Mouse (Mus musculus): ENCODE results near the gene Frmpd1. TPM values are rescaled to one million over a fixed set of nuclear protein-coding genes. Genes with fewer than 3 reads are reported as not detected.

Gene Frmpd1
- polyA plus RNA-seq (2012; rRNA removed): 0.38 and 0.41 TPM in 2 replicates

DNA sequence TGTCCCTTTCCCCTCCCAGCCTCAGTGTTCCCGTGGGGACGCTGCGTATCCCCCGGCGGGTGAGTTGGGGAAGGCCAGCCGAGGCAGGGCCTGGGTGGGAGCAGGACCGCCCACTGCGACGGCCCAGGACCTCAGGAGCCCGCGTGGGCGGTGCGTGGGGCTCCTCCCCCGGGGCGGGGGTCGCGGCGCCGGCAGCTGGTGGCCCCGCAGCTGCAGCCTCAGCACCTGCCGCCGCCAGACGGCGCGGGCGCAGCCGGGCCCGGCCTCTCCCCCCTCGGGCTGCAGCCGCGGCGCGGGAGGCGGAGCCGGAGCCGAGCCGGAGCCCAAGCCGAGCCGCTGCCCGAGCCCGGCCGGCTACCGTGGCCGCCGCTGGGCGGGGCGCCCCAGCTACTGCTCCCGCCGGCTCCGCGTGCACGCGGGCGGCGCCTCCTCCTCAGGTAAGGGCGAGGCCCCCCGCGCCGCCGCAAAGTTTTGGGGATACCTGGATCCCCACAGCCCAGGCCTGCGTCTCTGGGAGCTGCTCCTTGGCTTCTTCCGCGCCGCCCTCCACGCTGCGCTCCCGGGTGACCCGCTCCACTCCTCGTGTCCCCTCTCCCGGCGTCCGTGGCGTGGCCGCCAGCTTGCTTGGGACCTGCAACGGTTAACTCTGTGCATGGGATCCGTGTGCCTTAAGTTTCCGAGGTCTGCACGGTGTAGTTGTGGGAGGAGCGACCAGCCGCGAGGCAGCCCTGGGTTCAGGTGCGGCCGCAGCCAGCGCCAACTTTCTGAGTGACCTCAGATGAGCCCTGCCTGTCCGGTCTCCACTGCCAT lies at the start of gene Frmpd1:
Gene Frmpd1, plus strand, starts transcription at position 355 of the 810 bp plus-strand sequence.
- DNase-seq (ENCODE audit: low read depth, low spot score): peak; percentile 6
- WGBS: under 1% methylated on average over 83 of the region's 85 CpGs

GRCm38 (mm10) chr4:45137636-45138035 lies 47.0 kb upstream of the Frmpd1 start:
- WGBS: 18% methylated on average over 4 of the region's 4 CpGs

GRCm38 (mm10) chr4:45141835-45142234 lies 42.8 kb upstream of the Frmpd1 start:
- DNase-seq (ENCODE audit: low read depth, low spot score): no peak
- 58% methylated on average over 5 of the region's 5 CpGs for WGBS

More at GRCm38 (mm10) chr4:45137636-45138035, 47.0 kb upstream of the Frmpd1 start:
- no peak for DNase-seq (ENCODE audit: low read depth, low spot score)

DNA sequence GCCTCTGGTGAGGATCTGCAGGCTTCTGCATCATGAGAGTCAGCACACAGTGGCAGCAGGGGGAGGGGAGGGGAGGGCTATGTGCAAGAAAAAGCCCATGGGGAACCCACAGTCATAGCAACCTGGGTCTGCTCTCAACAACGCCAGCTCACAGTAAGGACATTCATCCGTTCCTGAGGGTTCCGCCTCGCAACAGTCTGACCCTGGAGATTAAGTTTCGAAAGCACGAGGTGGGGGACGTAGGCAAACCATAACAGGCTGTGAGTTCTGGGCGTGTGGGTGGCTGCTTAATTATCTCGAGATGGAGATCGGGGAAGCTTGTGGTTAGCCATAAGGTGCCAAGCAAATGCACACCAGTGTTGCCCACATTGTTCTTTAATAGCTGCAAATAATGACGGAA lies 42.3 kb upstream of the Frmpd1 start:
- WGBS: 60% methylated on average over 11 of the region's 11 CpGs
- DNase-seq (ENCODE audit: low read depth, low spot score): no peak

DNA sequence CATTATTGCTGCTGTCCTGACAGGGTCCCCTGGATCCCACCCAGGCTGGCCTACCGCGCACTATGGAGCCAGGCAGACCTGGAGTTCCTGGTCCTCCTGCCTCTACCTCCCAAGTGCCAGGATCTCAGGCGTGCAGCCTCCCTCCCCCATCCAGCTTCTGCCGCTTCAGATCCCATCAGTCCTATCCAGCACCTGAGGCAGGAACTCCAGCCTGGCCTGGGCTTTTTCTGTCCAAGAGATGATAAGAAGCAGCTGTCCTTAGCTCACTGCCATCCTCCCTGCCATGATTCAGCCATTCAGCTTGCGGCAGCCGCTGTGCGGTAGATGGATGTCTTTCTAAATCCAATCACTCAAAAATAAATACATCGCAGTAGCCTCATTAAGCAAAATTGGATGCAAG lies 41.7 kb upstream of the Frmpd1 start:
- WGBS: 78% methylated on average over 8 of the region's 8 CpGs
- no peak for DNase-seq (ENCODE audit: low read depth, low spot score)

DNA sequence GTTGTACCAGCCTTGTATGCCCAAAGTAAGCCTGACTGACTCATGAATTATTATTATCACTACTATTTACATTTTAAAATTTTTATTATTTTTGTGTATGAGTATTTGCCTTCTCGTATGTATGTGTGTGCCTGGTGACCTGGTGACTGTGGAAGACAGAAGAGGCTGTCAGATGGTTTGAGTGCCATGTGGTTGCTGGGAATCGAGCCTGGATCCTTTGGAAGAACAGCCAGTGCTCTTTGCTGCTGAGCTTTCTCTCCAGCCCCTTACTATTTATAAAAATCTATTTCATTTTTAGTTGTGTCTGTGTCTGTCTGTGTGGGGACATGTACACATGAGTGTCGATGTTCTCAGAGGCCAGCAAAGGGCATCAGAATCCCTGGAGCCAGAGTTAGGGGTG lies 28.2 kb upstream of the Frmpd1 start:
- no peak for DNase-seq (ENCODE audit: low read depth, low spot score)
- WGBS: 67% methylated on average over 3 of the region's 3 CpGs

GRCm38 (mm10) chr4:45158608-45159007 lies 26.1 kb upstream of the Frmpd1 start:
- 65% methylated on average over 9 of the region's 9 CpGs for WGBS
- no peak for DNase-seq (ENCODE audit: low read depth, low spot score)

- WGBS: 63% methylated on average over 6 of the region's 6 CpGs
- no peak for DNase-seq (ENCODE audit: low read depth, low spot score)
Observed at GRCm38 (mm10) chr4:45160773-45161172, 23.9 kb upstream of the Frmpd1 start.

DNA sequence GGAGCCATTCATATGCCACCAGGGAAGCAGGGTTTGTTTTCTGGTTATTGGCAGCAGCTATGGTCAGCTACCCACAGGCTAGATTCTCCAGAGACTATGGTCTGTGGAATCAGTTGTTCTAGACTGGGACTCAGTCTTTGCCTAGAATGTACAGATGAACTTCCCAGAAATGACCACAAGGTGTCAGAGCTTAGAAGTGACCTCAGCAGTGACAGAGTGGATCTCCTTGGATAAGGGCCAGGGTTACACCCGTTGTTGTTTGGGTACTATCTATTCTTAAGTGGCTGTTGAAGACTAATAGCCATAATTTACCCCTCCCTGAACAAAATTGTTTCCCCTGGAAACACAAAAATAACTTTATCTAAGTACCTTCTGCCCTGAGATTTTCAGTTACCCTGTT lies 21.0 kb upstream of the Frmpd1 start:
- no peak for DNase-seq (ENCODE audit: low read depth, low spot score)

GRCm38 (mm10) chr4:45165477-45165876 lies 19.2 kb upstream of the Frmpd1 start:
- no peak for DNase-seq (ENCODE audit: low read depth, low spot score)
- WGBS: 78% methylated on average over 1 of the region's 1 CpGs

More for the DNA sequence above, 21.0 kb upstream of the Frmpd1 start:
- 3% methylated on average over 1 of the region's 1 CpGs for WGBS

DNA sequence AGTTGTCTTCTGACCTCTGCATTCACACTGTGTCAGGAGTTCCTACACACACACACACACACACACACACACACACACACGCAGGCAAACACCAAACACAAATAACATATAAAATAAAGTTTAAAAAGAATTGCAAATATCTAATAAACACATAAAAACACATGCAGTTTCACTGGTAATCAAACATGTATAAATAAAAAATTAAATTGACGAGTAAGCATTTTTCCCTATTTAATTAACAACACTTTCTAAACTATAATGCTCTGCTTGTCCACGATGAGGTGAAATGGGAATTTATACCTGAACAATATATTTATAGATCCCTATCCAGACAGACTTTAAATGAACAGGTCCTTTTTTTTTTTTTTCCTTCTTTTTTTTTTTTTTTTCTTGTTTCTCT lies 18.7 kb upstream of the Frmpd1 start:
- no peak for DNase-seq (ENCODE audit: low read depth, low spot score)
- WGBS: 75% methylated on average over 3 of the region's 3 CpGs

DNA sequence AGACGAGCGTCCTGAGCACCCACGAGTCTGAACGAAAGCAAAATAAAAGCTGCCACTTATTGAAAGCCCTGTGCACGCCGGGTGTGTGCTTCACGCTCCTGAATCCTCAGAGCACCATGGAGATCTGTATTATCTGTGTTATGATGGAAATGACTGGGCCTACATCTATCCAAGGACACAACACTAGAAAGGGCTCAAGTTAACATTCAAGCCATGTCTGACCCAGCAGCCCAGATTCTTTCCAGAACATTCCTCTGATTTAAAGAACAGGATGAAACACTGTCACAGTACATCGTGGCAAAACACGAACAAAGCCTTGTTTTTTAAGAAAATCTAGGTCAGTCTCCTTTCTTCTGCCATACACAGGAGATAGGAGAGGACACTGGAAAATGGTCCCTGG lies 13.3 kb upstream of the Frmpd1 start:
- no peak for DNase-seq (ENCODE audit: low read depth, low spot score)
- WGBS: 82% methylated on average over 9 of the region's 9 CpGs

DNA sequence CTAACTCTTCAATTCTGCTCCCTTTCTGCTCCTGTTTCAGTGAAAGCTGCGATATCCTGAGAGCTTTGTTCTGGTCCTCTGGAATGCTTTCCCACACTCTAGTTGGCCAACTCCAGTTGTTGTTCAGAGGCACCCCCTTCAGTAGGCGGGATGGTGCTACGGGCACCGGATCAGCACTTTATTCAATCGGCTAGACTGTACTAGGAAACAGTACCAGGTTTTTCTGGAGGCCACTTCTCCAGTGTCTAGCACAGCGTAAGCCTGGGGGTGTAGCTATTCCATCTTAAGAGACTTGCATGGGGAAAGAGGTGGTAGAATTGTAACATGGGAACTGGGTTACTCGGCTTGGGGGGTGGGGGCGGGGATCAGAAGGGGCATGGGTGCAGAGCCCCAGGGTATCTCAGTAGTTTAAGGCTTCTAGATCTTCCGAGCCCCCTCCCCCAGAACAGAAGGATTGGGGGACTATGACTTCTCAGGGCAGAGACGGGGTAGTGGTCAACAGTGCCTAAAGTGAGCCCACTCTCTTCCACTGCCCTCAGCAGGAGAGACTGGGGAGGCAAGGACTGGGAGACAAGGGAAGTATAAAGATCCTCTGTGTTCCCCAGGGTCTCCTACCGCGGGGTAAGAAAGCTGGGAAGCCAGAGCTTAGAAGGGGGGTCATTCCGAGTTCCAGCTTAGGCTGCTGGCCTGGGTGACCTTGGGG lies 706 bp upstream of the Frmpd1 start:
- 29% methylated on average over 13 of the region's 13 CpGs for WGBS
- no peak for DNase-seq (ENCODE audit: low read depth, low spot score)

- no peak for DNase-seq (ENCODE audit: low read depth, low spot score)
- whole genome bisulfite sequencing: 2% methylated on average over 10 of the region's 10 CpGs
Observed at GRCm38 (mm10) chr4:45185331-45185669, 625 bp downstream of the Frmpd1 start.

- WGBS: 59% methylated on average over 3 of the region's 3 CpGs
- DNase-seq (ENCODE audit: low read depth, low spot score): no peak
Observed at GRCm38 (mm10) chr4:45198296-45198695, 13.6 kb downstream of the Frmpd1 start.

- 78% methylated on average over 7 of the region's 7 CpGs for WGBS
- DNase-seq (ENCODE audit: low read depth, low spot score): no peak
Observed at GRCm38 (mm10) chr4:45203283-45203682, 18.6 kb downstream of the Frmpd1 start.

DNA sequence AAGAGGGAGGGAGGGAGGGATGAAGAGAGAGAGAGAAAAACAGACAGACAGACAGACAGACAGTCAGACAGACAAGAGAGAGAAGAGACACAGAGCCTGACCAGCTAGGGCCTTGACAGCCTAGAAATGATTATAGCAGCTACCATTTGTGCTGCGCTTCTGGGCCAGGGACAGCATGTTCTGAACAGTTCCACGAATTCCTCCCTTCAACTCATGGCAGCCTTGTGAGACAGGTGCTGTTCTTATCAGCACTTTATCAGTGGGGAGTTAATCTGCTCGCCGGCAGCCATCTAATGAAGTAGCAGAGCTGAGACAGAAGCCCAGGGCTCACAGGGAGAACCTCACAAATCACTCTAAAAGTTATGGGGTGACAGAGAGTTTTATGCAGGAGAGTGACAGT lies 22.8 kb downstream of the Frmpd1 start:
- WGBS: 26% methylated on average over 4 of the region's 4 CpGs
- DNase-seq (ENCODE audit: low read depth, low spot score): no peak

DNA sequence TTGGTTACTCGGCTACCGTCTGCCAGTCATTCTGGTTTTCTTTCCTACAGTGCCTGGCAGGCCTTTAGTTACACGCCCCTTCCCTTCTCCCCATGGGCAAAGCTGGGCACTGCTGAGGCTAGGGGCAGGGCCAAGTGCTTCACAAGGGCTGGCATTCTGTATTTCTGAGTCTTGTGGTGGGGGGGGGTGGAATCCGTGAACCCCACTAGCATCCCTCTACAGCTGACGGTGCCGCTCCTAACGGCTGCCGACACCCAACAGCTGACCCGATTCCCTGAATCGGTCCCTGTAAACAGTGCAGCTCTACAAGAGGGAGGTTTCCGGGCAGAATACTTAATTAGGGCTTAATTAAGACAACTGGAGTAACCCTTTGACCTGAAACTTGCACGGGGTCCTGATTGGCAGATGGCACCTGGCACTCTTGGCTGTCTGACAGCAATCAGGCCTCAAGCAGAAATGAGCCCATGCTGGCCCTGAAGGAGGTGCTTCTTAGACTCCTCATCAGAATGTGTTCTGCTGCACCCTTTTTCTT lies 24.2 kb downstream of the Frmpd1 start:
- DNase-seq (ENCODE audit: low read depth, low spot score): no peak
- WGBS: 47% methylated on average over 12 of the region's 12 CpGs

- no peak for DNase-seq (ENCODE audit: low read depth, low spot score)
- 71% methylated on average over 11 of the region's 11 CpGs for WGBS
Observed at GRCm38 (mm10) chr4:45212342-45213063, 27.8 kb downstream of the Frmpd1 start.

DNA sequence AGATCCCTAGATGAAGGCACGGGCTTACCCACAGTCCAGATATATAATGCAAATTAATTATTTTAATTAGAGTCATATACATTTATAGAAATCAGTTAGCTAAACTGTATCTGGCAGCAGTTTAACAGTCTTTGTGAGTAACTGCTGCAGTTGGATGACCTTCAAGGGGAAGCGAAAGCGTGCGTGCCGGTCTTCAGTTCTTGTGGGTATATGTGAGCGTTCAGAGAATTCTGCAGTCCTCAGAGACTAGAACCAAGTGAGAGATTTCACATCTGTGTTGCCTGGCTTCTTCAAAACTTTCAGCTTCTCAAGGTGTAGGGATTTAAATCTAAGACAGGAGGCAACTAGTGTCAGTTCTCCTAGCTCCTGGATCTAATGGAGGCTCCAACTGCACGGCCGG lies 35.3 kb downstream of the Frmpd1 start:
- no peak for DNase-seq (ENCODE audit: low read depth, low spot score)
- WGBS: 86% methylated on average over 8 of the region's 8 CpGs
